Mouse (Mus musculus) neural tube, embryonic 13.5 days (tissue): ENCODE results near the gene Fbxo24. TPM values are rescaled to one million over a fixed set of nuclear protein-coding genes. Genes with fewer than 3 reads are reported as not detected.

Experiments used
- ATAC-seq: fragments of 200-750 bp; cut with Nextera tagmentation; 2 replicates; pipeline ENCODE4 v1.8.0; 2017; ENCODE audit warnings: low read depth, mild to moderate bottlenecking, moderate TSS enrichment, moderate library complexity
- H3K27ac ChIP-seq: fragments of 300-500 bp; sonication (generic); replicated peaks from 2 replicates; pipeline ENCODE4 v1.5.1; 2015; ENCODE audit warnings: moderate library complexity, mild to moderate bottlenecking, inconsistent platforms
- H3K27me3 ChIP-seq: fragments of 300-500 bp; sonication (generic); 2 replicates; pipeline ENCODE4 v1.6.1; 2015; ENCODE audit warnings: mild to moderate bottlenecking, inconsistent platforms
- H3K36me3 ChIP-seq: fragments of 300-500 bp; sonication (generic); 2 replicates; pipeline ENCODE4 v1.6.1; 2015; ENCODE audit warnings: mild to moderate bottlenecking, inconsistent platforms
- H3K4me1 ChIP-seq: fragments of 300-500 bp; sonication (generic); replicated peaks from 2 replicates; pipeline ENCODE4 v1.6.1; 2015; ENCODE audit warnings: inconsistent platforms
- H3K4me2 ChIP-seq: fragments of 300-500 bp; sonication (generic); 2 replicates; pipeline ENCODE4 v1.6.1; 2015; ENCODE audit warnings: inconsistent platforms, mild to moderate bottlenecking, moderate library complexity
- H3K4me3 ChIP-seq: fragments of 300-500 bp; sonication (generic); 2 replicates; pipeline ENCODE4 v1.5.1; 2015; ENCODE audit warnings: mild to moderate bottlenecking, inconsistent platforms
- H3K9ac ChIP-seq: fragments of 300-500 bp; sonication (generic); 2 replicates; pipeline ENCODE4 v1.6.1; 2015; ENCODE audit warnings: moderate library complexity, mild to moderate bottlenecking, inconsistent platforms
- H3K9me3 ChIP-seq: fragments of 300-500 bp; sonication (generic); 2 replicates; pipeline ENCODE4 v1.6.1; 2016; ENCODE audit warnings: inconsistent platforms
- WGBS: fragments of 180-500 bp; shearing (Covaris S2); methylation state at CpG from one replicate; pipeline ENCODE4 v1.1.7; 2015; 5-methylcytosine and 5-hydroxymethylcytosine counted together
- polyA plus RNA-seq: library from polyadenylated mRNA; unstranded; fragments of >200 nt; fragmentation: Nextera tagmentation; extraction: Ambion mirVana; gene quantifications from 2 replicates; pipeline ENCODE4 v1.2.1, GENCODE M21; 2015

The Fbxo24 gene
- 0.17 and 0.20 TPM in 2 replicates for polyA plus RNA-seq

- H3K27ac ChIP-seq: peak within 1 kb of the TSS; percentile 94
- WGBS: under 1% methylated on average over 45 of the region's 46 CpGs
- H3K4me3 ChIP-seq: peak within 1 kb of the TSS; percentile 83
- peak; percentile 98 for ATAC-seq
- H3K36me3 ChIP-seq: peaks cover 3% of the 10 kb centered on the region
- H3K4me2 ChIP-seq: peak within 1 kb of the TSS; percentile 86
- peak within 1 kb of the TSS; percentile 86 for H3K9ac ChIP-seq
- peaks cover 49% of the 10 kb centered on the region for H3K4me1 ChIP-seq
- no peaks in the 10 kb centered on the region for H3K27me3 ChIP-seq
- H3K9me3 ChIP-seq: no peaks in the 10 kb centered on the region
Measured at GRCm38 (mm10) chr5:137628498-137629305, at the start of gene Fbxo24, which contains the start of the genes Lrch4 and Gm20605. TSS of gene Fbxo24 (minus strand) at chr5:137629002. TSS of gene Lrch4 (plus strand) at chr5:137629121. TSS of gene Gm20605 (plus strand) at chr5:137629175.

GRCm38 (mm10) chr5:137677859-137678258 lies 49.1 kb upstream of the Fbxo24 start:
- H3K9me3 ChIP-seq: no peaks in the 10 kb centered on the region
- 97% methylated on average over 8 of the region's 8 CpGs for WGBS
- H3K9ac ChIP-seq: no peak overlapping the region
- H3K36me3 ChIP-seq: peaks cover 10% of the 10 kb centered on the region
- peaks cover 9% of the 10 kb centered on the region for H3K4me1 ChIP-seq
- H3K27ac ChIP-seq: no peak overlapping the region
- H3K27me3 ChIP-seq: no peaks in the 10 kb centered on the region
- H3K4me3 ChIP-seq: no peak overlapping the region
- H3K4me2 ChIP-seq: no peak overlapping the region
- ATAC-seq: no peak

- no peak for ATAC-seq
- WGBS: 94% methylated on average over 8 of the region's 8 CpGs
Measured at GRCm38 (mm10) chr5:137674786-137675185, 46.0 kb upstream of the Fbxo24 start.

DNA sequence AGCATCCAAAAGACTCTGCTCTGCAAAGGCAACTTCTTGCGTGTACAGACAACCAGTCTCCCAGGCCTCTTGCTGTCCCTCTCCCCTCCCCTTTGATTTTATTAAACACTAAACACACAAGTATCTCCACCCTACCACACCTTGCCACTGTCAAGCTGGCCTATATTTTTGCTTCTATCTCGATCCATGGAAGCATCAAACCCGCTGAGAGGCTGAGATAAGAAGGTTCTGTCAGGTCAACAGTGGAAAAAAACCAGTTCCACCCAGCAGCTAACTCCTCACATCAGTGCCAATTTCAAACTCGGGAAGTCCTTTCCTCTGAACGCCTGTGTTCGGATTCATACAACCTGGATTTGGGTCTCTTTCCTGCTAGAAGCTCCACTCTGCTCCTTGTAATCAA lies 44.2 kb upstream of the Fbxo24 start:
- Histone ChIP-seq H3K27ac (no peak overlapping the region), H3K9me3 (no peaks in the 10 kb centered on the region), H3K4me2 (no peak overlapping the region), H3K9ac (no peak overlapping the region), H3K4me1 (peaks cover 23% of the 10 kb centered on the region), H3K36me3 (peaks cover 10% of the 10 kb centered on the region), H3K27me3 (no peaks in the 10 kb centered on the region), H3K4me3 (no peak overlapping the region)
- WGBS: 91% methylated on average over 6 of the region's 6 CpGs
- ATAC-seq: no peak

More at GRCm38 (mm10) chr5:137674786-137675185, 46.0 kb upstream of the Fbxo24 start:
- Histone ChIP-seq H3K9me3 (no peaks in the 10 kb centered on the region), H3K4me1 (peaks cover 23% of the 10 kb centered on the region), H3K9ac (no peak overlapping the region), H3K27ac (no peak overlapping the region), H3K4me3 (no peak overlapping the region), H3K27me3 (no peaks in the 10 kb centered on the region), H3K4me2 (no peak overlapping the region), H3K36me3 (peaks cover 10% of the 10 kb centered on the region)

- H3K9me3 ChIP-seq: no peaks in the 10 kb centered on the region
- 77% methylated on average over 5 of the region's 5 CpGs for WGBS
- peaks cover 15% of the 10 kb centered on the region for H3K36me3 ChIP-seq
- H3K27ac ChIP-seq: peak overlapping the region; percentile 69
- no peak overlapping the region for H3K4me2 ChIP-seq
- ATAC-seq: no peak
- peaks cover 23% of the 10 kb centered on the region for H3K4me1 ChIP-seq
- H3K9ac ChIP-seq: 0 out of 2 replicates have a peak overlapping the region, but pooled peaks have one; percentile 55
- no peak overlapping the region for H3K4me3 ChIP-seq
- H3K27me3 ChIP-seq: no peaks in the 10 kb centered on the region
Measured at GRCm38 (mm10) chr5:137672361-137672760, 43.6 kb upstream of the Fbxo24 start.

- Histone ChIP-seq H3K4me1 (peaks cover 23% of the 10 kb centered on the region), H3K4me3 (no peak overlapping the region), H3K27ac (peak overlapping the region; percentile 69), H3K9ac (peak overlapping the region; percentile 55), H3K27me3 (no peaks in the 10 kb centered on the region), H3K4me2 (no peak overlapping the region), H3K9me3 (no peaks in the 10 kb centered on the region), H3K36me3 (peaks cover 18% of the 10 kb centered on the region)
- ATAC-seq: 0 out of 2 replicates have a peak, but pooled peaks have one; percentile 15
- WGBS: 39% methylated on average over 9 of the region's 9 CpGs
Measured at GRCm38 (mm10) chr5:137671443-137672240, 42.8 kb upstream of the Fbxo24 start.

- Histone ChIP-seq H3K4me2 (no peak overlapping the region), H3K4me1 (peaks cover 23% of the 10 kb centered on the region), H3K9me3 (no peaks in the 10 kb centered on the region), H3K4me3 (no peak overlapping the region), H3K27me3 (no peaks in the 10 kb centered on the region), H3K36me3 (peaks cover 29% of the 10 kb centered on the region), H3K9ac (no peak overlapping the region), H3K27ac (no peak overlapping the region)
- 93% methylated on average over 1 of the region's 1 CpGs for WGBS
- ATAC-seq: no peak
Measured at GRCm38 (mm10) chr5:137670240-137670639, 41.4 kb upstream of the Fbxo24 start.

- Histone ChIP-seq H3K36me3 (peaks cover 39% of the 10 kb centered on the region), H3K4me1 (peaks cover 23% of the 10 kb centered on the region), H3K4me3 (no peak overlapping the region), H3K9me3 (no peaks in the 10 kb centered on the region), H3K27me3 (no peaks in the 10 kb centered on the region), H3K9ac (no peak overlapping the region), H3K27ac (no peak overlapping the region), H3K4me2 (no peak overlapping the region)
- ATAC-seq: no peak
- 76% methylated on average over 10 of the region's 10 CpGs for WGBS
Measured at GRCm38 (mm10) chr5:137668971-137669370, 40.2 kb upstream of the Fbxo24 start.

DNA sequence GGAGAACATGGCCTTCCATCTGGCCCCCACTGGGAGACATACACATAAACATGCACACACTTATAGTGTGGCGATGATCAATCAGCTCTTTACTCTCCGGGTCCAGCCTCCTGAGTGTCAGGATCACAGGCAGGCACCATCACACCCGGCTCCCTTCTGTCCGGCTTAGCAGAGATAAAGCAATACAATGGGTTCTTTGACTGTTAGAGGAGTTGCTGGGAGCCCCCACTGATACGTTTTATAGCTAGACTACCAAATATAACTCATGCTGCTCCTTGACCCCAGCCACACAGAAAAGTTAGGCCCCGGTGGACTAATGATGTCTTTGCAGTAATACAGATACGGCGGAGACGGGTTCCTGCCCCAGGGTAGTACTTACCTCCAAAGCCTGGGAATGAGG lies 34.3 kb upstream of the Fbxo24 start:
- Histone ChIP-seq H3K9ac (0 out of 2 replicates have a peak overlapping the region, but pooled peaks have one; percentile 13), H3K4me3 (no peak overlapping the region), H3K27me3 (no peaks in the 10 kb centered on the region), H3K4me1 (no peaks in the 10 kb centered on the region), H3K27ac (no peak overlapping the region), H3K36me3 (peaks cover 92% of the 10 kb centered on the region), H3K9me3 (no peaks in the 10 kb centered on the region), H3K4me2 (no peak overlapping the region)
- WGBS: 65% methylated on average over 9 of the region's 9 CpGs
- no peak for ATAC-seq

DNA sequence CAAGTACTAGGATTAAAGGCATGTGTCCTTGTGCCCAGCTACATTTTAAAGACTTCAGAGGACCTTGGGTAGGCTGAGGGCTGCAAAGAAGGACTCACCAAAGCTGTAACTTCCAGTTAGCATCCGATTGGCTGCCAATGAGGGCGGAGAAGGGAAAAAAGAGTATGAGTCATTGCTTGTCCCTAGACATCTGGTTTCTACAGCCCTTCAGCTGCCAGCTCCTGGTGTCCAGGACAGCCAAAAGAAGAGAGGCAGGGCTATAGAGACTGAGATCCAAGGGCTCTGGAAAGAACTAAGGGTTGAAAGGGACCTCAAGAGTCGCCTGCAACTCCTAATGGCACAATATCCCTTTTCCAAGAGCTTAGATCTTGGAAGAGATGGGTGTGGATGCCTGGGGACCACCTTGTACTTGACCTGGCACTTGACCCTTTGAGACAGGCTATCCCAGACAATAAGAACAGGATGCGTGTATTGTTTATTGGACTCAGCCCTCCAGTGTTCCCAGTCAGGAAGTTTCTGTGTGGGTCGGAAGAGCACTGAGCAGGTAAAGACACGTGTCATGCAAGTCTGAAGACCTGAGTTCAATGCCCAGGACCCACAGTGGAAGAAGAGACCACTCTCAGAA lies 31.4 kb upstream of the Fbxo24 start:
- no peak for ATAC-seq
- H3K9me3 ChIP-seq: no peaks in the 10 kb centered on the region
- H3K9ac ChIP-seq: no peak overlapping the region
- H3K36me3 ChIP-seq: peaks cover 69% of the 10 kb centered on the region
- H3K27ac ChIP-seq: no peak overlapping the region
- no peaks in the 10 kb centered on the region for H3K4me1 ChIP-seq
- no peaks in the 10 kb centered on the region for H3K27me3 ChIP-seq
- H3K4me2 ChIP-seq: no peak overlapping the region
- H3K4me3 ChIP-seq: no peak overlapping the region
- WGBS: 92% methylated on average over 6 of the region's 6 CpGs

DNA sequence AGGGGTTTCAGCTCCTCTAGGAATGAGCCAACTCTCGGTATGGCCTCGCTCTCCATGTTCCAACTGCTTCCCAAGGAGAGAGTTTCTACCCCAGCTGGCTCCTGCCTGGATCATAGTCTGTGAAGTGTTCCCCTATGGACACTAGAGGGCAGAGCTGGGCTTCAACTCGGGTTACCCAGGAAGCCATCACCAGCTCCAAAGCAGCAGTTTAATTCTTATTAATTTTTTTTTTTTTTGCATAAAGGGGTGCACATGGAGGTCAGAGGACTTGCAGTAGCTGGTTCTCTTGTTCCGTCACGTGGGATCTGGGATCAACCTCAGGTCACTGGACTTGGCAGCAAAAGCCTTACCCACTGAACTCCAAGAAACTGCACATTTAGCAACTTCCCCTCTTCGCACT lies 28.2 kb upstream of the Fbxo24 start:
- Histone ChIP-seq H3K4me2 (no peak overlapping the region), H3K4me3 (no peak overlapping the region), H3K9me3 (no peaks in the 10 kb centered on the region), H3K27me3 (no peaks in the 10 kb centered on the region), H3K9ac (no peak overlapping the region), H3K27ac (peak overlapping the region; percentile 9; the same call in 1 of the 2 replicates), H3K36me3 (peaks cover 49% of the 10 kb centered on the region), H3K4me1 (no peaks in the 10 kb centered on the region)
- peak; percentile 57; the same call in 1 of the 2 replicates for ATAC-seq
- 39% methylated on average over 6 of the region's 6 CpGs for WGBS
